Mouse (Mus musculus) ES-Bruce4 (cell line): Measurements from ENCODE around the gene Apc2.
"Not testable (repeated sequence)": the region's sequence is repeated elsewhere in the genome, so short reads cannot be mapped to it uniquely, and the experiment has no call there.

Experiments used
- CTCF ChIP-seq: IDR thresholded peaks from one replicate; pipeline ENCODE4 v1.8.1; 2011; ENCODE audit warnings: low read depth, low read length
- EP300 ChIP-seq: IDR thresholded peaks from 2 replicates; pipeline ENCODE4 v1.6.1; 2011; ENCODE audit warnings: low read depth, low read length; ENCODE audit not compliant: insufficient read depth

- TF ChIP-seq EP300, CTCF: not testable (repeated sequence)
Observed at GRCm38 (mm10) chr10:80248437-80248836, 47.3 kb upstream of the Apc2 start.
